Mouse (Mus musculus): ENCODE data around the gene Ugt3a2.

DNA sequence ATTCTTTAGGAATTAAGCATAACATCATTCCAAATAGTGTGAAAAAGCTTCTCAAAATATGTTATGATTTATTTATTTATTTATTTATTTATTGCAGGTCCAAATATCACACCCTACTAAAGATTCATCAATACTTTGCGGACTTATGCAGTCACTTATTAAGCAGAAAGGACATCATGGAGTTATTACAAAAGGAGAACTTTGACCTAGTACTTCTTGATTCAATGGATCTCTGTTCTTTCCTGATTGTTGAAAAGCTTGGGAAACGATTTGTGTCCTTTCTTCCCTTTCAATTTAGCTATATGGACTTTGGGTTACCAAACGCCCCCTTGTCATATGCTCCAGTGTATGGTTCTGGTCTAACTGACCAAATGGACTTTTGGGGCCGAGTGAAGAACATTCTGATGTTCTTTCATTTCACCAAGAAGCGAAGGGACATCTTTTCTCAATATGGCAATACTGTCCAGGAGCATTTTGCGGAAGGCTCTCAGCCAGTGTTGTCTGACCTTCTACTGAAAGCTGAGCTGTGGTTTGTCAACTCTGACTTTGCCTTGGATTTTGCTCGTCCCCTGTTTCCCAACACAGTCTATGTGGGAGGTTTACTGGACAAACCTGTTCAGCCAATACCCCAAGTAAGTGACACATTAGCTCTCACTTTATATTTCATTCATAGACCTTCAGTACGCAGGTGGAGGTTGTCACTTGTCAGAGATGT lies 29.2 kb upstream of the Ugt3a2 start:
- TF ChIP-seq CTCF (conservative IDR thresholded peaks at IDR 0.05; ENCODE audit: low read length): no peak
- no peak for TF ChIP-seq POU5F1 (IDR thresholded peaks at IDR 0.05; ENCODE audit: borderline replicate concordance, low read length)
- TF ChIP-seq NANOG (IDR thresholded peaks at IDR 0.05; ENCODE audit: borderline replicate concordance, low read length): no peak

Data from E14TG2a.4 (cell line).